Mouse (Mus musculus) liver, embryonic 14.5 days (tissue): Measurements from ENCODE around the gene Cnnm1.
"Not testable (repeated sequence)": the region's sequence is repeated elsewhere in the genome, so short reads cannot be mapped to it uniquely, and the experiment has no call there.

ENCODE experiments used
- CTCF ChIP-seq: IDR thresholded peaks from 2 replicates; pipeline ENCODE4 v1.5.1; 2016; ENCODE audit warnings: antibody characterized with exemption, low read depth, control low read depth
- EP300 ChIP-seq: IDR thresholded peaks from 2 replicates; pipeline ENCODE4 v1.6.1; 2016; ENCODE audit warnings: antibody characterized with exemption, low read depth

GRCm38 (mm10) chr19:43503593-43503992 lies 63.4 kb downstream of the Cnnm1 start:
- not testable (repeated sequence) for TF ChIP-seq CTCF, EP300
